Mouse (Mus musculus) MEL-GATA-1-ER (cell line): ENCODE results near the gene Camk2d.
A peak's percentile ranks its signal among the peaks of the same experiment; 100 is the strongest.

Experiments
- DNase-seq: peaks from one replicate; pipeline ENCODE4 v3.0.0-alpha.2; 2012; ENCODE audit warnings: low read depth; ENCODE audit errors: extremely low read depth

Gene Camk2d

GRCm38 (mm10) chr3:126596086-126596485 is at the start of gene Camk2d:
Gene Camk2d, plus strand, starts transcription at chr3:126596302.
- DNase-seq, result no peak

DNA sequence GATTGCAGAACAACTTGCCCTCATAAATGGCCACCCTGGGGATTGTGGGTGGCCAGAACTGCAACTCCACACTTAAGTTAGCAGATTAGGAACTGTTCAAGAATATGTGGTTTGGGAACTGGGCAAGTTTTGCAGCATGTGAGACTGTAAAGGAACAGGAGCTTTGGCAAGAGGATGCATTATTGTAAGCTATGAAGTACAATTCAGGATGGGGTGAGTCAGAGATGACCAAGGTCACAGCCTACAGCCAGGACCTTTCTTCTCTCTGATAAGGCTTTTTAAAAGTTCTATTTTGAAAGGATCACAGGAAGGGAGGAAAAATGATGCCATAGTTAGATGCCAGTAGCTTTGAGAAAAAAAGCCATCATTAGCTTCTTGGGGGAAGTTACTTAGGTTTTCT is 48.2 kb upstream of the Camk2d start:
- no peak for DNase-seq

GRCm38 (mm10) chr3:126563646-126564045 is 32.5 kb upstream of the Camk2d start:
- DNase-seq, result no peak

- DNase-seq, result no peak
Observed at GRCm38 (mm10) chr3:126570628-126571027, 25.5 kb upstream of the Camk2d start.

DNA sequence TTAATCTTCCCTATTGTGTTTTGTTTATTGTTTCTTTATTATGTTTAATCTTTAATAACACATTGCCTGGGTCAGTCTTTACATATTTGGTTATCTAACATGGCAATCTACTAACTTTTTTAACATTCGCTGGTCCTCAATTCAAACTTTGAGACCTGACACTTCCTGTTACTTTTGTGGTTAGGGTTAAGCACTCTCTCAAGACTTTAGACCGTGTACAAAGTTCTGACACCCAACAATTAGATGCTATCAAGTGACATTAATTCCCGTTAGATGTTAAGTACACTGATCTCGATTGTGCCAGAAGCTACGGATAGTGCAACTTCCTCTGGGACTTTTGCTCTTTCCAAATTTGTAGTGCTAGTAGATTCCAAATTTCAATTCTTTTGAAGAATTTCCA is 23.2 kb upstream of the Camk2d start:
- no peak for DNase-seq

DNA sequence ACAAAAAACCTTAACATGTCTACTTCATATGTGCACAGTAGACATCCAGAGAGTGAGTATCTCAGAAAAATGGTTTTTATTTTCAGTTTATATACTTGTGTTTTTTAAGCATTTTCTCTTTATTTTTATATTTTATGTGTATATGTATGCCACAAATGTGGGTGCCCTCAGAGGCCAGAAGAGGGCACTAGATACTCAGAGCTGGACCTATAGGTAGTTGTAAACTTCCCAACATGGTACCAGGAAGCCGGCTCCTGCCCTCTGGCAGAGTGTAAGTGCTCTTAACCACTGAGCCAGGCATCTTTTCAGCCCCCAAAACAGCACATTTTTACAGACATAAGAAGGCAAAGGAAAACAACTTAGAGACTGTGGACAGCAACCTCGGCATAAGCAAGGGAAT is 20.2 kb upstream of the Camk2d start:
- peak; percentile 26 for DNase-seq

DNA sequence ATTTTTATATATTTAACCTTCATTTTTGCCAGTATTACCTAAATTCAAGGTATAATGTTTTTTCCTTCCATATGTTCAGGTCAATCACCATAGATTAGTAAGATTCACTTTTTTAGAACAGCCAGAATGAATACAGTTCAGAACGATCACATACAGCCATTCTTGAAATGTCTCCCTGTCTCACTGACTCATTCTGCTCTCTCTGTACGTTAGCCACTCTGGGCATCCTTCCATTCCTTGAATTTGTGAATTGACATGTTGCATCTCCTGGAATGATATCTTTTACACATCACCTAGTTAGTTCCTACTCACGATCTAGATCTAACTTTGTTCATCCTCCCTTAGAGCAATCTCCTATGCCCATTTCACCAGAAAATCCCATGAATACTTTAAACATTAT is 10.0 kb upstream of the Camk2d start:
- no peak for DNase-seq

- DNase-seq, result no peak
Observed at GRCm38 (mm10) chr3:126587477-126587876, 8.6 kb upstream of the Camk2d start.

- DNase-seq, result no peak
Observed at GRCm38 (mm10) chr3:126589556-126589955, 6.5 kb upstream of the Camk2d start.

DNA sequence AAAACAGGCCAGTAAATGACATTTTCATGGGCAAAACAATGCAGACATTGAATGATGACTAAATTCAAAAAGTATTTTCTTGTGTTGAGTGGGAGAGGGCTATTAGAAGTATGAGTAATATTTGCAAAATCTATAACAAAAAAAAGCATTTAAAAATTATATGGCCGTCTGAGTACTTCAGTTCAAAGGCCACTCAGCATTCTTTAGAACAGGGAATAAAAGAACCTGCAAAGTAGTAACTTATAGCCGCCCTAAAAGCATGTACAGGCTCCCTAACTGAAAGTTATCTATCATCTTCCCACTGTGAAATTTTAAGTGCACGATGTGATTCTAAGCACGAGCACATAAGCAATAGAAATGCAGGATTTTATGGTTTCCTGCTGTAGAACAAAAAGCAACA is 646 bp upstream of the Camk2d start:
- DNase-seq, result no peak

DNA sequence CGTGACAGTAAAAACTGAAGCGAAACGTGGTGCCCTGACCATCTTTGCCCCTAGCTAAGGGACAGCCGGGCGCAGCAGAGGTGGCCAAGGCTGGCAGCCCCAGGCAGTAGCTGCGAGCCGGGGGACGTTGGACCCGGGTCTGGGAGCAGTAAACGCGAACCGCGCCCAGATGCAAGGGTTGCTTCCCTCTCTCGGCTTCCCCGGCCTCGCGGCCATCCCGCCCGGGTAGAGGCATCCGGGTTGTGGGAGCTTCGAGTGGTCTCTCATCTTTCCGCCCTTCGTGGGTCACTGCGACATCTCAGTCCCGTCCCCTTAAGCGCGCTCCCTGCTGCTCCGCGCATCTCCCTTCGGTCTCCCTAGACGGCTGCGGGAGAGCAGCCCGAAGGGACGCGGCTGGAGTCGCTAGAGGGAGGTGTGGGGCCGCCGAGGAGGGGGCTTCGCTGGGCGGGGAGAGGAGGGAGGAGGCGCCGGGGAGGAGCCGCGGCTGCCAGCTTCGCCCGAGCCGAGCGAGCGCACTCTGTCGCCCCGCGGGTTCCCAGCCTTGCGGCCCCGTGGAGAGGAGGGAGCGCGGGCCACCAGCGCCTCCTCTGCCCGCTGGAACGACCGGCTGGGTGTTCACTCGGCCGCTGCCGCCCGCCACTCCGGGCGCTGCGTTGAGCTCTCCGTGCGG is 524 bp downstream of the Camk2d start:
- DNase-seq, result no peak

DNA sequence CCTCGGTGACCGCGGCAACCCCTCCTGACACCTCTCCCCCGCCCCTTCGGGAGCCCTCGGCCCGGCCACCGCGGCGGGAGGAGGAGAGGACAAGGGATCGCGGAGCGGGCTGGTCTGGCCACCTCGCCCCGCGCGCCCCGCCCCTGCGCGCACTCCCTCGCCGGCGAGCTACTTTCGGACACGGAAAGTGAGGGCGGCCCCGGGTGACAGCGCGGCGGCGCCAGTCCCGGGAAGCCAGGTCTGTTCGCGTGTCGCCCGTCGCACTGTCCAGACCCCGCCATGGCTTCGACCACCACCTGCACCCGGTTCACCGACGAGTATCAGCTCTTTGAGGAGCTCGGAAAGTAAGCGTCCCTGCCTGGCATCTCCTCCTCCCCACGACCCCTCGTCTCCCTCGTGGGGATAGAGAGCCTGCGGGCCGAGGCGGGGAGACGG is 1.1 kb downstream of the Camk2d start:
- no peak for DNase-seq

GRCm38 (mm10) chr3:126597596-126598328 is 1.7 kb downstream of the Camk2d start:
- DNase-seq, result no peak

GRCm38 (mm10) chr3:126598329-126598676 is 2.2 kb downstream of the Camk2d start:
- no peak for DNase-seq

DNA sequence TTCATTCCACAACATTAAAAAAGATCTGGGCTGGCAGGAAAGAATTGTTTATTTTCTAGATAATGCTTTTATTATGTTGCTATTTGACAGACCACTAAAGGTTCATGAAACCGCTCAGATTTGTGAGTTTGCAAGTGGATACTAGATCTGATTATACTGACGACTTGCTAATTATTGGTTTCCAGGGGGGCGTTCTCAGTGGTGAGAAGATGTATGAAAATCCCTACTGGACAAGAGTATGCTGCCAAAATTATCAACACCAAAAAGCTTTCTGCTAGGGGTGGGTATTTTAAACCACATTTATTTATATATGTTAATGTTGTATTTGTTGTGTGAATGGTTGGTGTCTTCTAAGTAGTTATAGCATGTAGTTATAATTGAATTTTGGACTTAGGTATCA is 2.8 kb downstream of the Camk2d start:
- DNase-seq, result no peak

DNA sequence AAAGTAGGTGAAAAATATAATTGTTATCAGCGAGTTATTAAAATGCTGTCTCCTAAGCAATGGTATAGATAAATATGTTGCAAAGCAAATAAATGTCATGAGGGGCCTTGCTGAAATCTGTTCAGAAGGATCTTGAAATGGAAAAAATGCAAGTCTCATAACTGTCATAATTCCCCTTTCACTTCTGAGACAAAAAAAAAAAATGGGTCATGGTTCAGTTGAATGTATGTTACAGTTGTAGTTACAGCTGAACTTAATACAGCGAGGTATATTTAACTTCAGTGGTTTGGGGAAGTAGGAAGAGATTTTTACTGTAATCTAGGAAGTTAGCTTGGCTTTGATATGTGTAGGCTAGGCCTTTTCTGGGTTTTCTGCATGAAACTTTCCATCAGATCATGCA is 3.2 kb downstream of the Camk2d start:
- no peak for DNase-seq

DNA sequence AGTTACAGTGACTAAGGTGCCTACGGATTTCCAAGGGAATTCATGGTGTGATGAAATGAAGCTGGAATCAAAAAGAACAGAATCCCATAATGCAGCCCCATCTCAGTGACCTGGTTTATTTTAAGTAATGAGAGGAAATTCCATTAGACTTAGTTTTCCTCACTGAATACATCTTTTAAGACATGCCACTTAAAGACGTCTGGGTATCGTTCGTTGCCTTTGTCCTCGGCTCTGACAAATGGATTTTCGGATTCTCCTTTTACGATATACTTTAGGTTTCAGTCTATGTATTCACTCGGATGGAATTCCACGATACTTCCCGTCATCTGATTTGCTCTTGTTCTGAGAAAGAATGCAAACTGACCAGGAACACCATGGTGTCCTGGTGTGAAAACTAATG is 3.8 kb downstream of the Camk2d start:
- no peak for DNase-seq

DNA sequence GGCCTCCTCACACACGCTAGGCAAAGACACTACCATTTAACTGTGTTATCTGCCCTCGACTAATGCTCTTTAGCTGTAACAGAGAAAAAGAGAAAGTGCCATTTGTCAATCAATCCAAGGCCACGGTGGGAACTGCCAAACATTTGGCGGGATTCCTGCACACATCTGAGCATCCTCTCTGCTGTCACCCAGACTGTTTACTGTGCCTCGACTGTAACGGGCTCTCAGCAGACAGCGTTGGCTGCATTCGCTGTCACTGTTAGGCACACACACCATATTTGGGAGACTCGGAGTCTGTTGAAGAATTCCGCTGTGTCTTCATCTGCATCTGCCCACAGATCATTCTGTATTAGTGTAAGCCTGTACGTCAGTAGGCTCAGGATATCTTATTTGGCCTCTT is 6.7 kb downstream of the Camk2d start:
- no peak for DNase-seq

- DNase-seq, result no peak
Observed at GRCm38 (mm10) chr3:126604656-126605434, 8.7 kb downstream of the Camk2d start.

DNA sequence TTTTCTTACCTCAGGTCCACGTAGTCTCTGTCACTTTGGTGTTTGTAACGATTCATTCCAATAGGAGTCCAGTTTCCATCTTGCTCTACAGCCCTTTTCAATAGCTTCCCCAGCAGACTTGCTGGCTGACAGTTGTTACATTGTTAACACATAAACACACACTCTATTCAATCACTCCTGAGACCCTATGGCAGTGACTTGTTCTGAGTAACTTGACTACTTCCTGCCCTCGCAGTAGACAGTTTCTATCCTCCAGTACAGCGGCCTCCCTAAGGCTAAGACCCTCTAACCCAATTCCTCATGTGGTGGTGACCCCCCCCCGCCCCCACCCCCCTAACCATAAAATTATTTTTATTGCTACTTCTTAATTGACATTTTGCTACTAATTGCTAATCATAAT is 13.2 kb downstream of the Camk2d start:
- no peak for DNase-seq

DNA sequence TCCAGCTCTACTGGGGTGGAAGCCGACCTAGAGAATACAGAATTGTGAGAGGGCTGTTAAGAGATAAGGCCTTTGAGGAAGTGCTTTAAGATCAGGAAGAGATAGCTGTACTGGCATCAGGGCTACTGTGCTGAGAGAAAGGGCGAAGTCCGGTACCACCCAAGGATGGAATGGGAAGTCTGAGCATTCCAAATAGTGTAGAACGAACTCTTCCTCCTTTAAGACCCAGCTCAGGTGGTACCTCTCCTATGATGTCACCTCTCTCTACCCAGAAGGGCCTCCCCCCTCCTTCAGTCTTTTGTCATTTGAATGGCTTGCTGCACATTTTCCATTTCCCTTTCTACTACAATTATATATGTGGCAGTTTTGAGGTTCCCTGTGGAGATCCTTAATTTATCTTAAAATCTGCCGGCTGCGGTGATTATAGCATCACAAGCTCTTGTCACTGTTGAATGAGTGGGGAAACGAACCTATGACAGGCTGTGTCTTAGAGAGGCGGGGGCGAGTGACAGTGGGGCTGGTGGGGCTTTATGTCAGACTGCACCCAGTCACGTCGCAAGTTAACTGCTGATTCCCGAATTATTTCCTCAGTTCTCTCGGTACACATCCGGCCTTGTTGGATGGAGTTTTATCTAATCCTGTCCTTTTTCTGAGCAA is 13.8 kb downstream of the Camk2d start:
- DNase-seq, result no peak

GRCm38 (mm10) chr3:126611624-126612023 is 15.5 kb downstream of the Camk2d start:
- DNase-seq, result no peak
